Mouse (Mus musculus) lung, adult 2 months (tissue): Measurements from ENCODE around the gene Rps15a. TPM values are rescaled to one million over a fixed set of nuclear protein-coding genes. Genes with fewer than 3 reads are reported as not detected.

Source experiments
- DNase-seq: peaks from one replicate; pipeline ENCODE4 v3.0.0; 2022
- H3K4me1 ChIP-seq: fragments of 200-500 bp; 2 replicates; pipeline ENCODE4 v1.6.1; 2011; ENCODE audit warnings: low read length; ENCODE audit not compliant: control insufficient read depth, insufficient read depth
- H3K4me3 ChIP-seq: fragments of 200-500 bp; replicated peaks from 2 replicates; pipeline ENCODE3; 2011; ENCODE audit warnings: low read depth, mild to moderate bottlenecking, control low read depth, low read length; ENCODE audit errors: extremely low read depth
- CTCF ChIP-seq: fragments of 200-500 bp; IDR thresholded peaks from 2 replicates; pipeline ENCODE4 v1.5.1; 2011; ENCODE audit warnings: mild to moderate bottlenecking, low read length, control low read depth; ENCODE audit not compliant: insufficient read depth
- POLR2A ChIP-seq: fragments of 200-500 bp; IDR thresholded peaks from 2 replicates; pipeline ENCODE4 v1.6.1; 2011; ENCODE audit warnings: low read depth, mild to moderate bottlenecking, control low read depth, low read length, borderline replicate concordance; ENCODE audit errors: extremely low read depth
- WGBS: fragments of 180-500 bp; shearing (Covaris S2); methylation state at CpG from one replicate; pipeline ENCODE4 v1.1.7; 2018; 5-methylcytosine and 5-hydroxymethylcytosine counted together
- polyA plus RNA-seq: library from polyadenylated mRNA; depleted of rRNA; stranded (reverse); fragments of >200 nt; gene quantifications from 2 replicates; pipeline ENCODE4 v1.2.3, GENCODE M21; 2012

Gene Rps15a
- polyA plus RNA-seq, 1 experiment: 792 TPM

DNA sequence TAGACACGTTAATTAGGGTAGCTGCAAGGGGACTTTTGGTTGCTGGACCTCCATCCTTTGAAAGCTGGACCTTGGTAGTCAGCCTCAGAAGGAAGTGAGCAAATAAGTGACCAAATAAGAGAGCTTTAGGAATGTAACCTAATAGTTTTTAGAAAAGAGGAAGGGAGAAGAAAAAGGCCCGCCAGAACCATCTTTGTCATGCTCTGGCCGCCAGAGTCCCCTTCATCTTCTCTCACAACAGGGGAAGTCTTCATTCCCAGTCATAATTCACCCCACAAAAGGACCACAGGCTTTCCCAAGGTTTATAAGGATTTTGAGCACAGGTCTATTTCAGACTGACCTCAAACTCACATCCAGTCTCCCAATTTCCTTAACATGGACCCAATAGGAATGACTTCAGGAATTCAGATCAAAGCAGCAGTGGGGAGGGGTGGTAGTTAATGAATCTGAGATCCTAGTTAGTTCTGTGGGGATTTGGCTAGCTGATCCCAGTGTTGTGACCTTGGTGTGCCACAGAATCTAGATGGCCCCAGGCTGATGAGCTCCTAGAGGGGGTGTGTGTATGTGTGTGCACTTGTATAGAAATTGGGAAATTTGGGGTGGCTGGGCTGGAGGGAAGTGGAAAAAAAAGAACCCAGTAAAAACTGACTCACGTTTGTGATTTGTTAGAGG lies 1.7 kb upstream of the Rps15a start:
- 42% methylated on average over 4 of the region's 4 CpGs for WGBS
- Histone ChIP-seq H3K4me1 (peaks cover 22% of the 10 kb centered on the region), H3K4me3 (no peak overlapping the region)
- no peak for DNase-seq
- no peak for TF ChIP-seq CTCF
- no peak for TF ChIP-seq POLR2A

DNA sequence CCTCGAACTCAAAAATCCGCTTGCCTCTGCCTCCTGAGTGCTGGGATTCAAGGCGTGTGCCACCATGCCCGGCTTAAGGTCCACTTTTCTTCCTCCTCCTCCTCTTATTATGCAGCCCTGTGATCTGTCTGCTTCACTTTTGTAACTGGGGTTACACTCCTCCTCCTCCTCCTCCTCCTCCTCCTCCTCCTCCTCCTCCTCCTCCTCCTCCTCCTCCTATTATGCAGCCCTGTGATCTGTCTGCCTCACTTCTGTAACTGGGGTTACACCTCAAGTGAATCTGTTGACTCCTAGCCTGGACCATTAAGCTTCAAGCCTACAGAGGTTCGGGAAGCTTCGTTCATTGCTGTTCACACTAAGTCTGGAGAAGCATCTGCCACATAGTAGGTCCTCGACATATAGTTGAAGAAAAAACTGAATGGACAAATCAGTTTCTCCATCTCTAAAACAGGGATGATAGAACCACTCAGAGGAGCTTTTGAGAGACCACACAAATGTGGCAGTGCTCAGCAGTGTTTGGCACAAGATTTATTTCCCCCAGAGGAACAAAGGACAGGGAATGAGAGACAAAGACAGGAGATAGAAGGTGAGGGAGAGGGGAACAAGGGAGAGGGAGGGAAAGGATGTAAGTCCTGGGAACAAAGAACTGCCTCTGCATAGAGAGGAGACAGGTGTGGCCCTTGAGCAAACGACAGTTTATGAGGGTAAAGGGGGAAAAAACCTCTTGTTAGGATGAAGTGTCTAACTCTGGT lies 975 bp upstream of the Rps15a start:
- TF ChIP-seq POLR2A: no peak
- TF ChIP-seq CTCF: no peak
- WGBS: 12% methylated on average over 8 of the region's 8 CpGs
- H3K4me3 ChIP-seq: no peak overlapping the region
- H3K4me1 ChIP-seq: peaks cover 26% of the 10 kb centered on the region
- DNase-seq: no peak

DNA sequence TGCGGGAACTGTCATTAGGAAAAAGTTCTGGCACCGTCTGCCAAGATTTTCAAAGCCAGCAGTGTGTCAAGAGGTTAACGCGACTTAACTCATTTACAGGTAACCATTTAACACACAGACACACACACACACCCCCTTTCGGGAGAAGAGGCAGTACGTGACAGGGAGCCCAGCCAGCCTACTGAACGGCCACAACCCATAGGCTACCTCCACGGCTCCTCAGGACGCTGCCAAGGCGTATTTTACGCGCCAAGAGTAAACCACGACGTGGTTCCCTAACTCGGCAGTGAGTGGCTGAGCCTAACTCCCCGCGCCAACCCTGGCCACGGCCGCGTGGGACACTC lies 483 bp downstream of the Rps15a start:
- under 1% methylated on average over 20 of the region's 20 CpGs for WGBS
- TF ChIP-seq CTCF (no peak), POLR2A (no peak)
- H3K4me1 ChIP-seq: peaks cover 29% of the 10 kb centered on the region

DNA sequence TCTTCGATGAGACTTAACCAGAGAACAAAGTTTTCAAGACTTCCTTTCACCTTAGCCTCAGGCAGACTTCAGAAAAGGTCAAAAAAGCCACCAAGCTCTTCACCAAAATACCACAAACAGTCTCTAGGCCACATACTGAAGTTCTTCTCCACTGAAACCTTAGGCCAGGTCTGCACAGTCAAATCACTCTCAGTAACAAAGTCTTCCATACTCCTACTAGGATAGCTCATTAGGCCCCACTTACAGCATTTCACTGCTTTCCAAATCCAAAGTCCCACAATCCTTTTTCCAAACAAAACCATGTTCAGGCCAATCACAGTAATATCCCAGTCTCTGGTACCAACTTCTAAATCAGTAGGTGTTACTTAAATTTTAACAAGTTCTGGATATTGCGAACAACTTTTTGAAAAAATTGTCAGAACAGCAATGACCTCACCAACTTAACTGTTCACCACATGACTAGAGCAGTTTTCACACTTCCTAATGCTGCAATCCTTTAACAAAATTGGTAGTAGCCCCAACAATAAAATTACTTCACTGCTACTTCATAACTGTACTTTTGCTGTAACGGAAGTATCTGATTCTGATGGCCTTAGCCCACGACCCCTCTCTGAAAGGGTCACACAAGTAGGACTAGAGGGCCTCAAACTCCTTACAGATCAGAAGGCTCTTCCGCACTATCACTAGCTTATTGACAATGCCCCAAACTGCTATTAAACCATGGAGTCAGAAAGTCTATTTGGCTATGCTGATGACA lies 2.3 kb downstream of the Rps15a start:
- no peak overlapping the region for H3K4me3 ChIP-seq
- peaks cover 29% of the 10 kb centered on the region for H3K4me1 ChIP-seq
- 50% methylated on average over 5 of the region's 5 CpGs for WGBS
- TF ChIP-seq POLR2A (no peak), CTCF (no peak)
- DNase-seq: no peak

More for the DNA sequence above, 483 bp downstream of the Rps15a start:
- DNase-seq: no peak
- peak overlapping the region; percentile 82 for H3K4me3 ChIP-seq

DNA sequence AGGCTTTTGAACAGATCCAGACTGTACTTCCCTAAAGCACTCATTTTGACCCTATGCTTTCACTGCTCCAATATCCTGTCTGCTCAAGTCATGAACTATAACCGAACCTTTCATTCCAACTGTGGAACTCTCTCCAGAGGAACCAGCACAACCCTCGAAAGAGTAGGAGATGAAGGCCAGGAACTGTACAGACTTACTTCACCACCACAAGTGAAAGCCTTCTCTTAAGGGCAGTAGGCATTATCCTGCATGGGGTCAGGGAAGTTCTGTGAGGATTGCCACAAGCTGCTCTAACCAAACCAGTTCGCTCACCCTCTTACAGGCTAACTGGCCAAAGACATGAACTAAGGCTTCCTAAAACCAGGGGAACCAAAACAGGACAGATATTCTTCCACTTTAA lies 4.9 kb downstream of the Rps15a start:
- 57% methylated on average over 3 of the region's 3 CpGs for WGBS
- DNase-seq: no peak
- H3K4me1 ChIP-seq: peaks cover 26% of the 10 kb centered on the region
- no peak for TF ChIP-seq POLR2A
- TF ChIP-seq CTCF: no peak
- H3K4me3 ChIP-seq: no peak overlapping the region

DNA sequence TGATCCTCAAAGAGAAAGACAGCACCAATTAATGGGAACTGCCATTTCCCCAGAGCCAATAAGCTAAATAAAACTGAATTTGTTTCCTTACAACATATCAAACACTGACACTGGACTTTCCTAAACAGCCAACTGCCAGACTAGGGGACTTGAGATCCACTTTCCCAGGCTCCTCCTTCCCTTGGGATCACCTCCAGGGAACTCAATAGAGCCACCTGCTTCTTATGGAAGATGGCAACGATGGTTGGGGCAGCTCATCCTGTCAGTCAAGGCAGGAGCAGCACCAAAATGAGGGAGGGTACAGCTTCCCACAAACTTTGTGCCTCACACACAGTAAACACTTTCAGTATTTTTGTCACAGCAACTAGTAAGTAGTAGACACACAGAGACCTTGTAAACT lies 8.3 kb downstream of the Rps15a start:
- WGBS: 67% methylated on average over 1 of the region's 1 CpGs
- H3K4me3 ChIP-seq: no peak overlapping the region
- no peak for TF ChIP-seq CTCF
- H3K4me1 ChIP-seq: peaks cover 10% of the 10 kb centered on the region; the same call in 1 of the 2 replicates
- no peak for DNase-seq

DNA sequence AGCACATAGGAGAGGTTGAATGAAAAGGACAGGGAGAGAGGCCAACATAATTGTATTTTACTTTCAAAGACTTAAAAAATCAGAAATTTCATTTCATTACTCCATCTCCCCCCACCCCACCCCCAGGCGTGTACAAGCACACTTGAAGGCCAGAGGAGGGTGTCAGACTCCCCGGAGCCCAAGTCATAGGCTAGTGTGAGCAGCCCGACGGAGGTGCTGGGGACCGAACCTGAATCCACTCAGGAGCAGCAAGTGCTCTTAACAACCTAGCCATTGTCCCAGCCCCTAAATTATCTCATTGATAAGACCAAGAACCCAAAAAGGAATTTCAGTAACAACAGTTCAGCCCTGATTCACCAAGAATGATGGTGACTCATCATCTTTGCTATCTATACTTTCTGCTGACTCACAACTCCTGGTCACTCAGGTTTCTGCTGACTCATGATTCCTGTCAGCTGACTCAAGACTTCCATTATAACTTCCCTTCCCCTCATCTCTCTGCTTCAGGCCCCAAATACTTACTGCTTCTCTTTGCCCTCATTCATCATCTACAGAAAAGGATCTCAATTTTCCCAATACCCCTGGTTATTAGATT lies 11.4 kb downstream of the Rps15a start:
- no peak for TF ChIP-seq POLR2A
- TF ChIP-seq CTCF: no peak
- 69% methylated on average over 5 of the region's 5 CpGs for WGBS
- DNase-seq: no peak
- H3K4me3 ChIP-seq: no peak overlapping the region
- no peaks in the 10 kb centered on the region for H3K4me1 ChIP-seq

DNA sequence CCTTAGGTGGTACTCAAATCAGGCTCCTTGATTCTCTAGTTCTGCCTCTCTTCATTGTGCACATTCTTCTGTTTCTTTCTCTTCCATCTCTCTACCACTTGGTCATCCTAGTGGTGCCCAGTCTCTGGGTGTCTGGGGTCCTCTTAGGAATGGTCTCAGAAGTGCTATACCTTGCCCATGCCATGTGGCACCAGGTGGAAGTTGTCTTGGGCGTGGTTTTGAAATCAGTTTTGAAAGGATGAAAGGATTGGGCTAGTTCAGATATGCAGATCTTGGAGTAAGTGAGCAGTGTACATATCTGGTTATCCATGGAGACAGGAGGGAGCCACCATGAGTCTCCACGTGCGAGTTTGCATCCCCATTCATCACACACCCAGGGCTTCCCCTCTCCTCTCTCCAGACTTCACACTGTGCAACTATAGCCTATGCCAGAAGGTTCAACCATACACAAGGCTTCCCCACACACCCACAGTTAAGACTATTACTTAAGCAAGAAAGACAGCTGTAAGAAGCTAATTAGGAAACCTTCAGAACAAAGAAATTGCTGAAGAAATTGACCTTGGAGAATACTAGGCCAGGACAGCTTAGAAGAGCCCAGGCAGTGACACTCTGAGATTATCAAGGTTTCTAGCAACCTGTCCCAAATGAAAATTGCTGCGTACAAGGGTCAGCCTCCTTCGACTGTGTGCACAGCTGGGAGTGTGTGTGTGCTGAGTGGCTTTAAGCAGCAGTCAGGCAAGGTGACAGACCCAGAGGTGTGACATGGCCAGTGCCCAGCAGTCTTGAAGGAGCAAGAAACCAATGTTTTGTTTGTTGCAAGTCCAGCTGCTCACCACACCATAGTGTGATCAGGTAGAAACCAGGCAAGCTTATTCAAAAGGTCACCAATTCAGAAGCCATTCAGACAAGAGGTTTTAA lies 12.3 kb downstream of the Rps15a start:
- TF ChIP-seq CTCF: no peak
- TF ChIP-seq POLR2A: no peak
- no peaks in the 10 kb centered on the region for H3K4me1 ChIP-seq
- no peak for DNase-seq
- 44% methylated on average over 5 of the region's 5 CpGs for WGBS
- H3K4me3 ChIP-seq: no peak overlapping the region

DNA sequence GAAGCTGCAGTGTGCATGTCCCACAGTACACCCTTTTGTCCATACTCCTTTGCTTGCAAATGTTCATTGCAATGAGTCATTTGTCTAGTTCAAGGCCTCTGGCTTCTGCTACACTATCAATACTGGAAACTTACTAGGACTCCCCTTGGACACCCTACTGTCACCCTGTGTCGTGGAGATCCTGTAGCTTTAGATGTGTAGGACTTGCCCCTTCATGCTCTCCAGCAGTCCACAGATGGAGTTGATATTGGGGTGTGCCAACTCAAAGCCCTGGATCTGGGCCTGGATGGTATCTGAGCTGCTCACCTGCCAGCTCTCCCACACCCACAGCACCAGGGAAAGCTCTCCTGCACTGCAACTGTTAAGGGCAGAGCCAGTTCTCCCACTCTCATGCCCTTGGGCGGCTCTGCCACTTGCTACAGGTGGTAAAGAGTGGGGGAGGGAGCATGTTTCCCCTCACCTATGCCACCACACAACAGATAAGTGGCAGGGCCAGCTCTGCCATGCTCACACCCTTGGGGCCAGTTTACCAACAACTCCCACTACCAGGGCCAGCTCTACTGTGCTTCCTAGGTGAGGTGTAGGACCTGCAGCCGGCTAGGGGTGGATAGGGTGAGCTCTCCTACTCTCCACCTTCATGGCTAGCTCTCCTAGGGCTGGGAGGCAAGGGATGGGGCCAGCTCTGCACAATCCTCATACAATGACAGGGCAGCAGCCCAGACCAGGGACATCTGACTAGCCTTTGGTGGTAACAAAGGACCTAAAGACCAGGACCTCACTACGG lies 13.1 kb downstream of the Rps15a start:
- H3K4me3 ChIP-seq: no peak overlapping the region
- no peaks in the 10 kb centered on the region for H3K4me1 ChIP-seq
- DNase-seq: no peak
- TF ChIP-seq CTCF: no peak
- TF ChIP-seq POLR2A: no peak
- 45% methylated on average over 4 of the region's 4 CpGs for WGBS
